Mouse (Mus musculus) spleen, postnatal 36 days (tissue): ENCODE results near the gene Taok3.

Source experiments
- DNase-seq, 2 experiments: peaks; one replicate each; pipeline ENCODE4 v3.0.0; 2022; ENCODE audit warnings: low spot score in 2 of 2, mixed read lengths in 1 of 2

Gene Taok3

GRCm38 (mm10) chr5:117302899-117303298, 183.0 kb downstream of the Taok3 start:
- no peak for DNase-seq

GRCm38 (mm10) chr5:117303691-117304579, 184.0 kb downstream of the Taok3 start:
- DNase-seq, result no peak

DNA sequence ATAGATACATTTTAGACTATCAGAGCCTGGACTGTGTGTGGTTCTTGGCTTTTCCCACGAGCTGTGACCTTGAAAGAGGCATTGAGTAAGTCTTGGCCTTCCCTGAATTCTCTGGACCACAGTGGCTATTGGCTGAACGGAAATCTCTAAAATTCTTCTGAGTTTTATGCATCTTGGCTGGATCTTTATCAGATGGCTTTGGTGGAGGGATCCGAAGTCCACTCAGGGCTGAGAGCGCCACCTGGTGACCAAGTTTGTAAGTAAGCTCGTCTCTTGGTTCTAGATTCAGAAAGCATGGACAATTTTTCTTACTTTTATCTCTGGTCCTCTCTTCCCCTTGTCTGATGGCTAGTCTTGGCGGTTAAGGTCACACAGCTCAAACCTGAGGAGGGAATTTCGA, 185.0 kb downstream of the Taok3 start:
- DNase-seq, result peak; percentile 52 to 54

DNA sequence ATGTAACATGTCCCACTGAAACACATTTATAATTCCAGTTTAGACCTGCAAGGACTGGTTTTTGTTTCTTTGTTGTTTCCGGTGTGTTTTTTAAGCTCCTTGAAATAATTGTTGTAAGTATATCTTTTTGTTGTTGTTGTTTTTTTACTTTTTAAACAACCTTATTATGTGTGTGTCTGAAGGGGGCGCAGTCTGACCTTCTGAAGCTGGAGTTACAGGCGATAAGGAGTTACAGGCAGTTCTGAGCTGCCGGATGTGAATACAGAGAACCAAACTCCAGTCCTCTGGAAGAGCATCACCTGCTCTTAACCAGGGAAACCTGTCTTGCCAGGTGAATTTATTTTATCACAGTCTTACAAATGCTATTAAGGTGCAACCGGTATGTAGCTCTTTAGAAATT, 185.8 kb downstream of the Taok3 start:
- no peak for DNase-seq

- no peak for DNase-seq
These were observed 186.9 kb downstream of the Taok3 start for GRCm38 (mm10) chr5:117306826-117307225.

GRCm38 (mm10) chr5:117307699-117308098, 187.8 kb downstream of the Taok3 start:
- peak; percentile 49 to 51 for DNase-seq

- peak; percentile 7 to 32 for DNase-seq
These were observed 193.5 kb downstream of the Taok3 start for GRCm38 (mm10) chr5:117313420-117313819.

GRCm38 (mm10) chr5:117313909-117314308, 194.0 kb downstream of the Taok3 start:
- no peak for DNase-seq

DNA sequence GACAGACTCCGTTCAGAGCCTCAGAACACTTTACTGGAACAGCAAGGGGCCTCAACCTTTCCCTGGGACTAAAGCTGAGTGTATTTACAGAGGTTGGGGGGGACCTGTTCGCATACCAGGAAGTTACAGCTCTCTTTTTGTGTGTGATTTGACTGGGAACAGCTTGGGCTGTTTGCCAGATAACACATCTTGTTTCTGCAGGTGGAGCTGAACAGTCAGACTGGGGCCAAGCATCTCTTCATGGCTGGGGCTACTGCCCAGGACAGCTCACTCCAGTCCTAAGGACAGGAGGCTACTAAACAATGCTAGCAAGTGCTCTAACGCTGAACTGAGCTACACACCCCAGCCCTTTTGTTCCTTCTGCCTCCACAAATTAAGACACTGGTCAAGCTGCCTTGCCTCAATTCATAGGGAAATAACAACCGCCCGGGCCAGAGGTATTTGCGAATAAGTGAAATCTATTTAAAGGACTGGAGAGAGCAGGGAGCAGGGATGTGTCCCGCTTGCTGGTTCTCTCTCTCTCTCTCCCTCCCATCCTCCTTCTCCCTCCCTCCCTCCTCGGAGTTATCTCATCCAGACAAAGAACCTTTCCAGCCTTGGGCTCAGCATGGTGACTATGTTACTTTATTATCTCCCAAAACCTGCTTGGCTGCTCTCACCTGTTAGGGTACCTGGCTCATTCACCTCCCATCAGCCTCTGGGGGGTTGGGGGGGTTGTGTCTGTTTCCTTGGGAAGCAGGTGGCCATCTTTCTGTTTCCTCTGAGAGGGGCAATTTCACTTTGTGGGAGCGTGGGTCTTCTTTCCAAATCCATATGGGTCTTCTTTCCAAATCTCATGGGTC, 194.9 kb downstream of the Taok3 start:
- no peak for DNase-seq

- peak; percentile 40 to 46 for DNase-seq
These were observed 199.1 kb downstream of the Taok3 start, which contains the start of gene Vsig10 for GRCm38 (mm10) chr5:117318741-117319629. Vsig10 (plus strand) TSS chr5:117319083.

GRCm38 (mm10) chr5:117323751-117324150, 203.8 kb downstream of the Taok3 start:
- no peak for DNase-seq
